Mouse (Mus musculus): ENCODE measurements around the gene Cry2.

The Cry2 gene

GRCm38 (mm10) chr2:92388891-92389641 lies 44.8 kb downstream of the Cry2 start:
- DNase-seq (ENCODE audit: extremely low read depth, low read depth, low spot score), result no peak

GRCm38 (mm10) chr2:92388081-92388517 lies 45.7 kb downstream of the Cry2 start:
- no peak for DNase-seq (ENCODE audit: extremely low read depth, low read depth, low spot score)

- DNase-seq (ENCODE audit: extremely low read depth, low read depth, low spot score), result no peak
Observed at GRCm38 (mm10) chr2:92387646-92388045, 46.2 kb downstream of the Cry2 start.

- no peak for DNase-seq (ENCODE audit: extremely low read depth, low read depth, low spot score)
Observed at GRCm38 (mm10) chr2:92386821-92387570, 46.8 kb downstream of the Cry2 start.

- no peak for DNase-seq (ENCODE audit: extremely low read depth, low read depth, low spot score)
Observed at GRCm38 (mm10) chr2:92385113-92386051, 48.5 kb downstream of the Cry2 start.

GRCm38 (mm10) chr2:92384101-92384500 lies 49.7 kb downstream of the Cry2 start:
- DNase-seq (ENCODE audit: extremely low read depth, low read depth, low spot score), result no peak

GRCm38 (mm10) chr2:92382759-92383158 lies 51.1 kb downstream of the Cry2 start:
- no peak for DNase-seq (ENCODE audit: extremely low read depth, low read depth, low spot score)

- no peak for DNase-seq (ENCODE audit: extremely low read depth, low read depth, low spot score)
Observed at GRCm38 (mm10) chr2:92381901-92382588, 51.8 kb downstream of the Cry2 start, which contains the start of gene 1700029I15Rik. Gene 1700029I15Rik, plus strand, starts transcription at chr2:92382538.

GRCm38 (mm10) chr2:92381161-92381560 lies 52.7 kb downstream of the Cry2 start:
- no peak for DNase-seq (ENCODE audit: extremely low read depth, low read depth, low spot score)

GRCm38 (mm10) chr2:92380495-92381050 lies 53.3 kb downstream of the Cry2 start:
- no peak for DNase-seq (ENCODE audit: extremely low read depth, low read depth, low spot score)

GRCm38 (mm10) chr2:92379783-92380494 lies 53.9 kb downstream of the Cry2 start:
- no peak for DNase-seq (ENCODE audit: extremely low read depth, low read depth, low spot score)

GRCm38 (mm10) chr2:92377320-92377719 lies 56.5 kb downstream of the Cry2 start:
- no peak for DNase-seq (ENCODE audit: extremely low read depth, low read depth, low spot score)

- no peak for DNase-seq (ENCODE audit: extremely low read depth, low read depth, low spot score)
Observed at GRCm38 (mm10) chr2:92376300-92376699, 57.5 kb downstream of the Cry2 start.

GRCm38 (mm10) chr2:92375788-92376187 lies 58.1 kb downstream of the Cry2 start:
- no peak for DNase-seq (ENCODE audit: extremely low read depth, low read depth, low spot score)

- DNase-seq (ENCODE audit: extremely low read depth, low read depth, low spot score), result peak; percentile 89
Observed at GRCm38 (mm10) chr2:92375099-92375623, 58.7 kb downstream of the Cry2 start.

- no peak for DNase-seq (ENCODE audit: extremely low read depth, low read depth, low spot score)
Observed at GRCm38 (mm10) chr2:92374514-92374913, 59.3 kb downstream of the Cry2 start, which contains the start of the genes Pex16 and Large2. Gene Pex16, plus strand, starts transcription at chr2:92374676. Gene Large2, minus strand, starts transcription at chr2:92374869.

GRCm38 (mm10) chr2:92373437-92373813 lies 60.4 kb downstream of the Cry2 start:
- no peak for DNase-seq (ENCODE audit: extremely low read depth, low read depth, low spot score)

GRCm38 (mm10) chr2:92372767-92373436 lies 60.9 kb downstream of the Cry2 start:
- DNase-seq (ENCODE audit: extremely low read depth, low read depth, low spot score), result peak; percentile 99
